12 mouse cellular contexts compared by ENCODE assay signal in the genomic region with DNA sequence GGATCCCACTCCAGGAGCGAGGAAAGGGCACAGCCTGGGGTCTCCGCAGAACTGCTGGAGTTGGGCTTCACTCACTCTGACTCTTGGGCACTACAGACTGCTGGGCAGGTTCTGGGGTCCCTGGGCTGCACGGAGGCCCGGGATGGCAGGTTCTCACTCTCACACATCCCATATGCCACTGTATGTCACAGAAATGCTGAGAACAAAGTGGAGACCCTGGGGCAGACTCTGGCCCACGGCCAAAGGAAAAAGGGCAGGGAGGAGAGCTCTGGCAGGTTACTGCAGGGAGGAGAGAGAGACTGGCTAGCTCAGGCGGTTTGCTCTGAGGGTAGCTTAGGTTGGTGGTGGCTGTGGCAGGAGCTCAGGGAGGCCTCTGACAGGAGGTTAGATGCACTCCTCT. TPM values are rescaled to one million over a fixed set of nuclear protein-coding genes. Genes with fewer than 3 reads are reported as not detected.
A peak's percentile ranks its signal among the peaks of the same experiment; 100 is the strongest.
DNase-seq lines count a peak whose midpoint lies in the region; ATAC-seq and TF ChIP-seq lines count a peak whose summit lies in the region.
"Had no signal": no experiment of that assay in that cellular context is flagged by ENCODE, and none has a peak within 500 bp of the region (broad histone marks: within the 10 kb centered on the region; RNA-seq: fewer than 3 reads in every experiment).

No protein-coding gene starts in this region.

- no peak for DNase-seq in heart, embryonic 10.5 days (ENCODE audit: low spot score)
- DNase-seq in heart, adult 18-20 months, result no peak
- no peak for DNase-seq in ES-E14 (ENCODE audit: low read depth, low spot score)
- DNase-seq in forebrain, embryonic 14.5 days (ENCODE audit: low spot score), result peak; percentile 68
- DNase-seq in adrenal gland, postnatal 36 days, result no peak
- no peak for DNase-seq in lung, postnatal 36 days
- DNase-seq: adrenal gland, postnatal 10 days; kidney, postnatal 14 days; lung, adult 18-20 months; thymus, adult 18-20 months had no signal

- H3K36me3 ChIP-seq in heart, embryonic 10.5 days, result no peaks in the 10 kb centered on the region
- H3K36me3 ChIP-seq in ES-E14 (ENCODE audit: control insufficient read depth, insufficient read depth, low read length, poor library complexity, severe bottlenecking), result no peaks in the 10 kb centered on the region; the same call in 1 of the 2 replicates
- H3K36me3 ChIP-seq in forebrain, embryonic 14.5 days (ENCODE audit: control insufficient read depth, insufficient read depth, low read length), result no peaks in the 10 kb centered on the region
- H3K36me3 ChIP-seq in midbrain, embryonic 13.5 days, result no peaks in the 10 kb centered on the region

- in situ Hi-C loops in ES-E14 (cut with MboI; ENCODE audit: low sequenced_read_pairs in 2 of 2, unreplicated experiment in 2 of 2), result no loop called here

- H3K4me2 ChIP-seq in forebrain, embryonic 14.5 days (ENCODE audit: low read length), result no peak overlapping the region
- H3K4me2 ChIP-seq in midbrain, embryonic 13.5 days (replicated peaks), result no peak overlapping the region

- H3K4me1 ChIP-seq in heart, embryonic 10.5 days, result peaks cover 23% of the 10 kb centered on the region
- H3K4me1 ChIP-seq in ES-E14 (ENCODE audit: control insufficient read depth in 2 of 2, insufficient read depth in 2 of 2, low read length in 2 of 2, poor library complexity in 1 of 2), result no peaks in the 10 kb centered on the region; a peak in 1 of 4 replicates
- peaks cover 34% of the 10 kb centered on the region for H3K4me1 ChIP-seq in forebrain, embryonic 14.5 days (ENCODE audit: control insufficient read depth, insufficient read depth, low read length)
- H3K4me1 ChIP-seq in midbrain, embryonic 13.5 days (replicated peaks), result peaks cover 36% of the 10 kb centered on the region

- no peaks in the 10 kb centered on the region for H3K9me3 ChIP-seq in heart, embryonic 10.5 days
- H3K9me3 ChIP-seq in ES-E14 (ENCODE audit: control insufficient read depth, insufficient read depth, low read depth, low read length), result no peaks in the 10 kb centered on the region
- no peaks in the 10 kb centered on the region for H3K9me3 ChIP-seq in forebrain, embryonic 14.5 days (replicated peaks; ENCODE audit: control insufficient read depth, low read length)
- H3K9me3 ChIP-seq in midbrain, embryonic 13.5 days, result no peaks in the 10 kb centered on the region

- H3K4me3 ChIP-seq in heart, embryonic 10.5 days, result no peak overlapping the region
- peak overlapping the region; percentile 9 to 39; a peak in 3 of 4 replicates for H3K4me3 ChIP-seq in ES-E14 (ENCODE audit: insufficient read depth in 1 of 2, low read depth in 1 of 2, low read length in 2 of 2, poor library complexity in 1 of 2, severe bottlenecking in 1 of 2)
- H3K4me3 ChIP-seq in forebrain, embryonic 14.5 days (ENCODE audit: low read depth, low read length), result no peak overlapping the region
- H3K4me3 ChIP-seq in midbrain, embryonic 13.5 days (replicated peaks), result no peak overlapping the region
- H3K4me3 ChIP-seq: erythroblast, embryonic 14.5 days had no signal

- peak overlapping the region; percentile 10; the same call in 1 of the 2 replicates for H3K9ac ChIP-seq in ES-E14 (ENCODE audit: insufficient read depth, low read depth, low read length, poor library complexity, severe bottlenecking)
- H3K9ac ChIP-seq in forebrain, embryonic 14.5 days (ENCODE audit: low read length), result no peak overlapping the region
- no peak overlapping the region for H3K9ac ChIP-seq in midbrain, embryonic 13.5 days (replicated peaks)

- ATAC-seq in forebrain, embryonic 14.5 days, result peak; percentile 74
- peak; percentile 67; the same call in 1 of the 2 replicates for ATAC-seq in midbrain, embryonic 13.5 days

- 77% methylated on average over 6 of the region's 6 CpGs for WGBS in heart, embryonic 10.5 days
- WGBS in forebrain, embryonic 14.5 days, result 28% methylated on average over 6 of the region's 6 CpGs
- 53% methylated on average over 6 of the region's 6 CpGs for WGBS in midbrain, embryonic 13.5 days

- H3K27me3 ChIP-seq in heart, embryonic 10.5 days (ENCODE audit: insufficient read depth, poor library complexity, severe bottlenecking), result no peaks in the 10 kb centered on the region
- no peaks in the 10 kb centered on the region for H3K27me3 ChIP-seq in forebrain, embryonic 14.5 days (replicated peaks; ENCODE audit: control insufficient read depth, insufficient read depth, low read length)
- no peaks in the 10 kb centered on the region for H3K27me3 ChIP-seq in midbrain, embryonic 13.5 days

- H3K27ac ChIP-seq in heart, embryonic 10.5 days, result peak overlapping the region; percentile 57; the same call in 1 of the 2 replicates
- H3K27ac ChIP-seq in ES-E14 (ENCODE audit: insufficient read depth, low read depth, low read length, poor library complexity, severe bottlenecking), result no peak overlapping the region; the same call in 1 of the 2 replicates
- peak overlapping the region; percentile 45 for H3K27ac ChIP-seq in forebrain, embryonic 14.5 days (ENCODE audit: low read depth, low read length)
- peak overlapping the region; percentile 58; the same call in 1 of the 2 replicates for H3K27ac ChIP-seq in midbrain, embryonic 13.5 days

TF ChIP-seq in ES-E14, 5 proteins besides CTCF, POLR2A, EP300 and RAD21:
- TF ChIP-seq HCFC1 (IDR thresholded peaks at IDR 0.05; ENCODE audit: borderline replicate concordance, insufficient read depth, low read length) (no peak), ZC3H11A (IDR thresholded peaks at IDR 0.05; ENCODE audit: borderline replicate concordance, low read depth, low read length) (no peak), ZNF384 (IDR thresholded peaks at IDR 0.05; ENCODE audit: low read depth, low read length) (no peak), MAFK (IDR thresholded peaks at IDR 0.05; ENCODE audit: insufficient read depth, low read depth, low read length) (no peak), CHD2 (IDR thresholded peaks at IDR 0.05; ENCODE audit: low read depth, low read length) (no peak)

RNA-seq across cellular contexts. Expression of gene Fam168a, which starts 15.8 kb away (rescaled TPM):
- polyA plus RNA-seq in heart, embryonic 10.5 days (2016; fragmentation: Nextera tagmentation; extraction: Ambion mirVana), result 29.4 and 35.4 TPM in 2 replicates
- total RNA-seq in heart, adult 18-20 months (2021), result 10 to 100 TPM; 35.2 to 39.8 TPM
- 19.1 and 21.1 TPM in 2 replicates for total RNA-seq in ES-E14 (2012; rRNA removed)
- 86.6 and 103 TPM in 2 replicates for polyA plus RNA-seq in forebrain, embryonic 14.5 days (2014; fragmentation: Nextera tagmentation; extraction: Ambion mirVana)
- polyA plus RNA-seq in midbrain, embryonic 13.5 days (2015; fragmentation: Nextera tagmentation; extraction: Ambion mirVana), result 85.8 and 94.4 TPM in 2 replicates
- 10 to 100 TPM; 52.2 to 60.2 TPM for total RNA-seq in adrenal gland, postnatal 36 days (2021)

Comparison
In these comparisons a context has a peak if more than half of its experiments do, and no peak if none do; other contexts are left out.
1. H3K4me3 ChIP-seq: peak in ES-E14 (2 of 2); none in heart, embryonic 10.5 days (single experiment), forebrain, embryonic 14.5 days (single experiment) and midbrain, embryonic 13.5 days (single experiment).